Mouse (Mus musculus): Measurements from ENCODE around the gene Jam3. TPM values are rescaled to one million over a fixed set of nuclear protein-coding genes. Genes with fewer than 3 reads are reported as not detected.

Gene Jam3
- polyA plus RNA-seq, 1 experiment from 2014 or later: 144 TPM

DNA sequence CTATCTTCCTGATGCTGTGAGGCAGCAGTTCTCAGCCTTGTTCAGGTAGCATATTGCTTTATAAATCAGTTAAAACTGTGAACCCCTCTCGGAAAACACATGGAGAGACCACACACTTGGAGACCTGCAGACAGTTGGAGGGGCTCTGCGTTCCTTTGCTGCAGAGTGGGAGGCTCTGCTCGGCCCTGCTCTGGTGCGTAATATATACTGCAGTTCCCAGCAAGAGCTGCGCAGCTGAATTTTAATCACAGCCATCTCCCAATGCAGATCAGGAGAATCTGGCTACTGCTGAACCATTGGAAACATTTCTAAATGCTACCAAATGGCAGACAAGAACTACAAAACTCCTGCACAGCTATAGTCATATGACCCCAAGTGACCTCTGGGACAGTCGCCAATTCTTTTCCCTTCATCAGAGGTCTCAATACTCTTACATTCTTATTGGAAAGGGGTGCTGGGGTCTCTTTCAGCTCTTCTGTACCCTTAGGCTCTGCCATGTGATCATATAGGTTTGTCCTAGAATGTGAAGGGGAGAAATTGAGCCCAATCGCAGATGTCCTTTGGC lies 33.5 kb upstream of the Jam3 start:
- Histone ChIP-seq H3K9ac (replicated peaks) (no peak overlapping the region), H3K4me1 (peaks cover 27% of the 10 kb centered on the region), H3K4me3 (no peak overlapping the region), H3K36me3 (no peaks in the 10 kb centered on the region), H3K27me3 (peaks cover 4% of the 10 kb centered on the region; the same call in 1 of the 2 replicates), H3K4me2 (replicated peaks) (no peak overlapping the region), H3K9me3 (no peaks in the 10 kb centered on the region), H3K27ac (replicated peaks) (no peak overlapping the region)
- no peak for ATAC-seq (ENCODE audit: low FRiP score, low read depth)
- WGBS: 85% methylated on average over 7 of the region's 7 CpGs

DNA sequence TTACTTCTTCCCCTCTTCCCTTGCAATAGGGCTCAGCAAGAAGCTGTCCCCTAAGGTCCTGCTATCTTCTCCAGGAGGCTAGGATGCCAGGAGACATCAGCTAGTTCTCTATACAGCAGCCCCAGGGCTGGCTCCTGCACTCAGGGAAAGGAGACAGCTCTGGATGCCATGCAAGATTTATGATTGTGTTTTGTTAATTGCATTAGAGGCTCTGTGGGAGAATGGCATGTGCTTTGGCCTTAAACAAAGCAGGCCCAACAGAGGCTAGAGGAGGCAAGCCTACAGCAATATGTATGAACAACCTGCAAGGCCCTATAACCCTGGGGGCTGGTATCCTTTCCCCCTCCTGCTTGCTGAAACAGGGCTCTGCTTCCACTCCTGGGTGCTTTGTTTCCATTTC lies 30.6 kb upstream of the Jam3 start:
- no peak for ATAC-seq (ENCODE audit: low FRiP score, low read depth)
- H3K27me3 ChIP-seq: peaks cover 4% of the 10 kb centered on the region; the same call in 1 of the 2 replicates
- 0 out of 2 replicates have a peak, but pooled peaks cover 2% of the 10 kb centered on the region for H3K4me1 ChIP-seq
- H3K9me3 ChIP-seq: no peaks in the 10 kb centered on the region
- no peak overlapping the region for H3K27ac ChIP-seq (replicated peaks)
- H3K9ac ChIP-seq (replicated peaks): no peak overlapping the region
- H3K4me3 ChIP-seq: no peak overlapping the region
- no peaks in the 10 kb centered on the region for H3K36me3 ChIP-seq
- H3K4me2 ChIP-seq (replicated peaks): no peak overlapping the region

DNA sequence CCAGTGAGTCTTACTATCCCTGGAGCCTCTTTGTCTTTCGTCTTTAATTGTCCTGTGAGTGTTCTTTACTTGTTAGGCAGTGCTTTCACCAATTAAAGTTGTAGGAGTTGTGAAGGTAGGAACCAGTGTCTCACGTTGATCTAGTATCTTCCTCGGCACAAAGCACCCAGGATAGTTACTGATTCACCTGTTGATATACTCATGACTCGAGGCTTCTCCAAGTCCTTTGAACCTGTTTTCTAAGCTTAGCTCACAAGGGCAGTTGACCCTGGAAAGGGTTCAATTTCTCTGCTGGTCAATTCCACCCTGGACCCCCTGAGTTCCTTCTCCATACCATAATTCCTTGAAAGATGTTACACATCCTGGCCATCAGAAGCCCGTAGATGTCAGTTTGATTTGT lies 26.9 kb upstream of the Jam3 start:
- H3K9ac ChIP-seq (replicated peaks): no peak overlapping the region
- WGBS: 80% methylated on average over 5 of the region's 5 CpGs
- H3K4me2 ChIP-seq (replicated peaks): no peak overlapping the region
- H3K36me3 ChIP-seq: no peaks in the 10 kb centered on the region
- H3K4me3 ChIP-seq: no peak overlapping the region
- no peak for ATAC-seq (ENCODE audit: low FRiP score, low read depth)
- H3K27me3 ChIP-seq: peaks cover 3% of the 10 kb centered on the region
- H3K9me3 ChIP-seq: no peaks in the 10 kb centered on the region
- no peak overlapping the region for H3K27ac ChIP-seq (replicated peaks)
- H3K4me1 ChIP-seq: 0 out of 2 replicates have a peak, but pooled peaks cover 2% of the 10 kb centered on the region

DNA sequence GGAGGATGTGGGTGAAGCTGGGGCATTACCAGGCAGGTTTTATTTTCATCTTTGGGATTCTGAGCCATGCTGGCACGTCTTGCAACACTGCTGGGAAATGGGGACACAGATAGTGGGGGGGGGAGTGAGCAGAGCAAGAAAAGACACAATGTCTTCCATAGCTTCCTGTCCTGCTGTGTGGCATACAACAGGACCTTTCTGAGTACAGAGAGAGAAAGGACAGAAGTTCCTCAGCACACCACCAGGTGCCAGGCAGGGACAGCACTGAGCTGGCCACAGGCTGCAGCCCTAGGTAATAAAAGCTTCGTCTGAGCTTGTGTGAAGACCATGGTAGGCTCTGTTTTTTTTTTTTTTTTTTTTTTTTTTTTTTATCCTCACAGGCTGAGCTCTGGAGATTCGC lies 25.3 kb upstream of the Jam3 start:
- Histone ChIP-seq H3K27ac (replicated peaks) (no peak overlapping the region), H3K36me3 (no peaks in the 10 kb centered on the region), H3K4me1 (no peaks in the 10 kb centered on the region), H3K9ac (replicated peaks) (no peak overlapping the region), H3K27me3 (peaks cover 3% of the 10 kb centered on the region), H3K4me2 (replicated peaks) (no peak overlapping the region), H3K4me3 (no peak overlapping the region), H3K9me3 (no peaks in the 10 kb centered on the region)
- no peak for ATAC-seq (ENCODE audit: low FRiP score, low read depth)
- WGBS: 75% methylated on average over 3 of the region's 3 CpGs

GRCm38 (mm10) chr9:27178935-27179334 lies 23.7 kb upstream of the Jam3 start:
- Histone ChIP-seq H3K9ac (replicated peaks) (no peak overlapping the region), H3K4me1 (peaks cover 4% of the 10 kb centered on the region; the same call in 1 of the 2 replicates), H3K27ac (replicated peaks) (no peak overlapping the region), H3K36me3 (no peaks in the 10 kb centered on the region), H3K27me3 (peaks cover 3% of the 10 kb centered on the region), H3K4me2 (replicated peaks) (no peak overlapping the region), H3K9me3 (no peaks in the 10 kb centered on the region), H3K4me3 (no peak overlapping the region)
- no peak for ATAC-seq (ENCODE audit: low FRiP score, low read depth)
- 68% methylated on average over 4 of the region's 4 CpGs for WGBS

- Histone ChIP-seq H3K4me2 (replicated peaks) (no peak overlapping the region), H3K4me3 (no peak overlapping the region), H3K9ac (replicated peaks) (no peak overlapping the region), H3K9me3 (no peaks in the 10 kb centered on the region), H3K27ac (replicated peaks) (no peak overlapping the region), H3K27me3 (peaks cover 3% of the 10 kb centered on the region; the same call in 1 of the 2 replicates), H3K36me3 (no peaks in the 10 kb centered on the region), H3K4me1 (peaks cover 8% of the 10 kb centered on the region; the same call in 1 of the 2 replicates)
- 0 out of 2 replicates have a peak, but pooled peaks have one; percentile 45 for ATAC-seq (ENCODE audit: low FRiP score, low read depth)
- WGBS: 1% methylated on average over 2 of the region's 2 CpGs
Observed at GRCm38 (mm10) chr9:27176154-27176553, 20.9 kb upstream of the Jam3 start.

GRCm38 (mm10) chr9:27175682-27176081 lies 20.5 kb upstream of the Jam3 start:
- H3K4me1 ChIP-seq: peaks cover 8% of the 10 kb centered on the region; the same call in 1 of the 2 replicates
- no peak overlapping the region for H3K27ac ChIP-seq (replicated peaks)
- no peak overlapping the region for H3K4me3 ChIP-seq
- H3K4me2 ChIP-seq (replicated peaks): no peak overlapping the region
- no peak overlapping the region for H3K9ac ChIP-seq (replicated peaks)
- H3K36me3 ChIP-seq: no peaks in the 10 kb centered on the region
- peaks cover 3% of the 10 kb centered on the region; the same call in 1 of the 2 replicates for H3K27me3 ChIP-seq
- WGBS: 88% methylated on average over 6 of the region's 6 CpGs
- H3K9me3 ChIP-seq: no peaks in the 10 kb centered on the region
- no peak for ATAC-seq (ENCODE audit: low FRiP score, low read depth)

DNA sequence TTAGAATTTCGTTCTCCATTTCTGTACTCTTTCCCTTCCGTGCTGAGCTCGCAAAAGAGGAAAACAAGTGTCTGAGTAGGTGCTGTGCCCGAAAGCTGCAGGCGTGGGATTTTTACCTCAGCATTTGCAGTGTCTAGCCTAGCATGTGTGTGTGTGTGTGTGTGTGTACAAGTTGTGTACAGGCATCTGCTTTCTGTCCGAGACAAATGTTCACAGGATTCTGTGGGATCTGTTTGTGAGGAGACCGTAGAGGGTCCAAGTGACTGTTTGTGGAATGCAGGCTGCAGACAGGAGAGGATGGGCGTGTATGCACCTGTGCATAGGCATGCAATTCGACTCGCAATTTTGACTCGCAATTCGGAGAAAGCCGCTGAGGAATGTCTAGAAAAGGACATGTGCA lies 20.0 kb upstream of the Jam3 start:
- WGBS: 85% methylated on average over 13 of the region's 13 CpGs
- H3K4me3 ChIP-seq: no peak overlapping the region
- H3K9me3 ChIP-seq: no peaks in the 10 kb centered on the region
- H3K9ac ChIP-seq (replicated peaks): no peak overlapping the region
- H3K4me2 ChIP-seq (replicated peaks): no peak overlapping the region
- peaks cover 3% of the 10 kb centered on the region; the same call in 1 of the 2 replicates for H3K27me3 ChIP-seq
- H3K36me3 ChIP-seq: no peaks in the 10 kb centered on the region
- peaks cover 8% of the 10 kb centered on the region; the same call in 1 of the 2 replicates for H3K4me1 ChIP-seq
- H3K27ac ChIP-seq (replicated peaks): no peak overlapping the region
- ATAC-seq (ENCODE audit: low FRiP score, low read depth): no peak

DNA sequence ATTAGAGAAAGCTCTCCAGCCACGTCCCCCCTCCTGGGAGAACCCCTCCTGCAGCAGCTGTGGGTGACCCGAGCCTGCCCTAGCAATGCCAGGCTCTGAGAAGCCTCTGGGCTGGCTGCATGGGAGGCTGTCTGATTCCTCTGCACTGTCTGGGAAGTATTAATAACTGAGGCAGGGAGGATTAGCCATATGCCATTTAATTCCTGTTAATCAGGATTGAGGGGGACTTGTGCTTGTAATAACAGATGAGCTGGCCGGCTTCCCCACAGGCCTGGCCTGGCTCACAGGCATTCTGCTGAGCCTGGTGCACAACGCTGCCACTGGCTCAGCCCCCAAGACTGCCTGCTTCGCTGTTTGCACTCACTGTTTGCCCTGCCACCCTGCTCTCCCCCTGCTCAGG lies 18.9 kb upstream of the Jam3 start:
- no peaks in the 10 kb centered on the region for H3K9me3 ChIP-seq
- peak; percentile 92 for ATAC-seq (ENCODE audit: low FRiP score, low read depth)
- H3K9ac ChIP-seq (replicated peaks): no peak overlapping the region
- H3K27me3 ChIP-seq: peaks cover 3% of the 10 kb centered on the region; the same call in 1 of the 2 replicates
- WGBS: 9% methylated on average over 5 of the region's 5 CpGs
- H3K36me3 ChIP-seq: no peaks in the 10 kb centered on the region
- no peak overlapping the region for H3K4me3 ChIP-seq
- no peak overlapping the region for H3K4me2 ChIP-seq (replicated peaks)
- H3K27ac ChIP-seq (replicated peaks): peak overlapping the region; percentile 2; the same call in 1 of the 2 replicates
- peaks cover 8% of the 10 kb centered on the region; the same call in 1 of the 2 replicates for H3K4me1 ChIP-seq

- H3K4me3 ChIP-seq: no peak overlapping the region
Observed at GRCm38 (mm10) chr9:27173646-27174045, 18.4 kb upstream of the Jam3 start.

GRCm38 (mm10) chr9:27172839-27173238 lies 17.6 kb upstream of the Jam3 start:
- Histone ChIP-seq H3K27me3 (no peaks in the 10 kb centered on the region), H3K4me3 (no peak overlapping the region), H3K9me3 (no peaks in the 10 kb centered on the region), H3K4me1 (peaks cover 8% of the 10 kb centered on the region; the same call in 1 of the 2 replicates), H3K4me2 (replicated peaks) (no peak overlapping the region), H3K27ac (replicated peaks) (no peak overlapping the region), H3K9ac (replicated peaks) (no peak overlapping the region), H3K36me3 (no peaks in the 10 kb centered on the region)
- WGBS: 90% methylated on average over 6 of the region's 6 CpGs
- no peak for ATAC-seq (ENCODE audit: low FRiP score, low read depth)

More at GRCm38 (mm10) chr9:27173646-27174045, 18.4 kb upstream of the Jam3 start:
- Histone ChIP-seq H3K4me1 (peaks cover 8% of the 10 kb centered on the region; the same call in 1 of the 2 replicates), H3K27me3 (peaks cover 3% of the 10 kb centered on the region; the same call in 1 of the 2 replicates), H3K36me3 (no peaks in the 10 kb centered on the region), H3K4me2 (replicated peaks) (no peak overlapping the region), H3K27ac (replicated peaks) (peak overlapping the region; percentile 2), H3K9ac (replicated peaks) (no peak overlapping the region), H3K9me3 (no peaks in the 10 kb centered on the region)
- no peak for ATAC-seq (ENCODE audit: low FRiP score, low read depth)
- 39% methylated on average over 2 of the region's 2 CpGs for WGBS

- Histone ChIP-seq H3K27me3 (no peaks in the 10 kb centered on the region), H3K4me2 (replicated peaks) (no peak overlapping the region), H3K27ac (replicated peaks) (no peak overlapping the region), H3K9me3 (no peaks in the 10 kb centered on the region), H3K4me3 (no peak overlapping the region), H3K36me3 (no peaks in the 10 kb centered on the region), H3K9ac (replicated peaks) (no peak overlapping the region), H3K4me1 (peaks cover 9% of the 10 kb centered on the region)
- WGBS: 61% methylated on average over 3 of the region's 3 CpGs
- ATAC-seq (ENCODE audit: low FRiP score, low read depth): no peak
Observed at GRCm38 (mm10) chr9:27170726-27171125, 15.5 kb upstream of the Jam3 start.

All from midbrain, embryonic 12.5 days (tissue).